Mouse (Mus musculus) midbrain, embryonic 14.5 days (tissue): ENCODE data around the gene Hmgcs2. TPM values are rescaled to one million over a fixed set of nuclear protein-coding genes. Genes with fewer than 3 reads are reported as not detected.

Experiments used
- ATAC-seq: fragments of 200-750 bp; cut with Nextera tagmentation; 2 replicates; pipeline ENCODE4 v1.8.0; 2017; ENCODE audit warnings: moderate number of reproducible peaks, moderate library complexity; ENCODE audit not compliant: low FRiP score, low TSS enrichment
- DNase-seq: peaks from one replicate; pipeline ENCODE4 v3.0.0-alpha.2; 2015
- H3K27ac ChIP-seq: fragments of 300-500 bp; sonication (generic); replicated peaks from 2 replicates; pipeline ENCODE4 v1.5.1; 2014; ENCODE audit warnings: mild to moderate bottlenecking, low read depth, low read length, moderate library complexity
- H3K27me3 ChIP-seq: fragments of 300-500 bp; sonication (generic); 2 replicates; pipeline ENCODE4 v1.6.1; 2014; ENCODE audit warnings: low read length, control low read depth, mixed read lengths; ENCODE audit not compliant: control insufficient read depth, insufficient read depth
- H3K36me3 ChIP-seq: fragments of 300-500 bp; sonication (generic); 2 replicates; pipeline ENCODE4 v1.6.1; 2014; ENCODE audit warnings: low read length, control low read depth; ENCODE audit not compliant: control insufficient read depth, insufficient read depth
- H3K4me1 ChIP-seq: fragments of 300-500 bp; sonication (generic); 2 replicates; pipeline ENCODE4 v1.6.1; 2014; ENCODE audit warnings: mild to moderate bottlenecking, antibody characterized with exemption, low read length, control low read depth; ENCODE audit not compliant: control insufficient read depth, insufficient read depth
- H3K4me2 ChIP-seq: fragments of 300-500 bp; sonication (generic); 2 replicates; pipeline ENCODE4 v1.6.1; 2014; ENCODE audit warnings: mild to moderate bottlenecking, low read length, moderate library complexity
- H3K4me3 ChIP-seq: fragments of 300-500 bp; sonication (generic); replicated peaks from 2 replicates; pipeline ENCODE4 v1.5.1; 2014; ENCODE audit warnings: low read depth, low read length
- H3K9ac ChIP-seq: fragments of 300-500 bp; sonication (generic); replicated peaks from 2 replicates; pipeline ENCODE4 v1.6.1; 2014; ENCODE audit warnings: mild to moderate bottlenecking, low read length, moderate library complexity
- H3K9me3 ChIP-seq: fragments of 300-500 bp; sonication (generic); 2 replicates; pipeline ENCODE4 v1.6.1; 2016; ENCODE audit warnings: low read length, control low read depth, mixed read lengths; ENCODE audit not compliant: control insufficient read depth
- WGBS: fragments of 180-500 bp; shearing (Covaris S2); extraction: QIAGEN DNeasy Blood & Tissue Kit; methylation state at CpG from one replicate; pipeline ENCODE4 v1.1.7; 2014; 5-methylcytosine and 5-hydroxymethylcytosine counted together
- polyA plus RNA-seq: library from polyadenylated mRNA; unstranded; fragments of >200 nt; fragmentation: Nextera tagmentation; extraction: Ambion mirVana; gene quantifications from 2 replicates; pipeline ENCODE4 v1.2.1, GENCODE M21; 2014

Gene Hmgcs2
- polyA plus RNA-seq, 1 experiment from 2014 or later = 16.2 TPM

GRCm38 (mm10) chr3:98261415-98261814 is 18.8 kb upstream of the Hmgcs2 start:
- ATAC-seq = no peak
- Histone ChIP-seq H3K4me2 (no peak overlapping the region), H3K36me3 (no peaks in the 10 kb centered on the region), H3K4me1 (no peaks in the 10 kb centered on the region), H3K27ac (no peak overlapping the region), H3K9ac (no peak overlapping the region), H3K27me3 (no peaks in the 10 kb centered on the region), H3K4me3 (no peak overlapping the region), H3K9me3 (no peaks in the 10 kb centered on the region)
- no peak for DNase-seq
- WGBS = 98% methylated on average over 4 of the region's 4 CpGs

- Histone ChIP-seq H3K27ac (no peak overlapping the region), H3K27me3 (no peaks in the 10 kb centered on the region), H3K4me1 (no peaks in the 10 kb centered on the region), H3K9me3 (no peaks in the 10 kb centered on the region), H3K36me3 (no peaks in the 10 kb centered on the region), H3K9ac (no peak overlapping the region), H3K4me3 (no peak overlapping the region), H3K4me2 (no peak overlapping the region)
- 100% methylated on average over 2 of the region's 2 CpGs for WGBS
- no peak for ATAC-seq
- DNase-seq = no peak
Observed at GRCm38 (mm10) chr3:98262133-98262532, 18.1 kb upstream of the Hmgcs2 start.

GRCm38 (mm10) chr3:98267249-98267651 is 13.0 kb upstream of the Hmgcs2 start:
- no peaks in the 10 kb centered on the region for H3K9me3 ChIP-seq
- no peaks in the 10 kb centered on the region for H3K36me3 ChIP-seq
- peak; percentile 38 for DNase-seq
- WGBS = 6% methylated on average over 6 of the region's 6 CpGs
- no peak overlapping the region; the same call in 1 of the 2 replicates for H3K9ac ChIP-seq
- ATAC-seq = no peak
- H3K27me3 ChIP-seq = no peaks in the 10 kb centered on the region
- no peak overlapping the region for H3K4me2 ChIP-seq
- H3K27ac ChIP-seq = peak overlapping the region; percentile 57
- H3K4me3 ChIP-seq = no peak overlapping the region
- 0 out of 2 replicates have a peak, but pooled peaks cover 3% of the 10 kb centered on the region for H3K4me1 ChIP-seq

GRCm38 (mm10) chr3:98273623-98274398 is 6.4 kb upstream of the Hmgcs2 start:
- Histone ChIP-seq H3K27me3 (no peaks in the 10 kb centered on the region), H3K27ac (no peak overlapping the region), H3K4me2 (no peak overlapping the region), H3K9ac (no peak overlapping the region), H3K4me3 (no peak overlapping the region), H3K4me1 (no peaks in the 10 kb centered on the region), H3K36me3 (no peaks in the 10 kb centered on the region), H3K9me3 (no peaks in the 10 kb centered on the region)
- peak; percentile 23 for DNase-seq
- WGBS = 56% methylated on average over 11 of the region's 11 CpGs
- no peak for ATAC-seq

GRCm38 (mm10) chr3:98279682-98280081 is 553 bp upstream of the Hmgcs2 start:
- ATAC-seq = no peak
- H3K36me3 ChIP-seq = no peaks in the 10 kb centered on the region
- H3K4me1 ChIP-seq = no peaks in the 10 kb centered on the region
- H3K4me2 ChIP-seq = no peak overlapping the region
- DNase-seq = no peak
- no peak overlapping the region for H3K9ac ChIP-seq
- no peaks in the 10 kb centered on the region for H3K9me3 ChIP-seq
- WGBS = 90% methylated on average over 4 of the region's 4 CpGs
- no peaks in the 10 kb centered on the region for H3K27me3 ChIP-seq
- no peak overlapping the region for H3K4me3 ChIP-seq
- H3K27ac ChIP-seq = no peak overlapping the region

- Histone ChIP-seq H3K27me3 (no peaks in the 10 kb centered on the region), H3K4me1 (no peaks in the 10 kb centered on the region), H3K4me2 (no peak overlapping the region), H3K36me3 (no peaks in the 10 kb centered on the region), H3K4me3 (no peak overlapping the region), H3K27ac (no peak overlapping the region), H3K9me3 (no peaks in the 10 kb centered on the region), H3K9ac (no peak overlapping the region)
- WGBS = 44% methylated on average over 12 of the region's 12 CpGs
- DNase-seq = peak; percentile 87
- peak; percentile 71; the same call in 1 of the 2 replicates for ATAC-seq
Observed at GRCm38 (mm10) chr3:98280933-98281678, 871 bp downstream of the Hmgcs2 start.

- no peaks in the 10 kb centered on the region for H3K36me3 ChIP-seq
- 95% methylated on average over 8 of the region's 8 CpGs for WGBS
- H3K4me3 ChIP-seq = no peak overlapping the region
- H3K9me3 ChIP-seq = no peaks in the 10 kb centered on the region
- H3K4me2 ChIP-seq = no peak overlapping the region
- H3K27ac ChIP-seq = no peak overlapping the region
- H3K9ac ChIP-seq = no peak overlapping the region
- no peaks in the 10 kb centered on the region for H3K4me1 ChIP-seq
- no peak for DNase-seq
- ATAC-seq = no peak
- no peaks in the 10 kb centered on the region for H3K27me3 ChIP-seq
Observed at GRCm38 (mm10) chr3:98282422-98282821, 2.2 kb downstream of the Hmgcs2 start.

- WGBS = 95% methylated on average over 5 of the region's 5 CpGs
- DNase-seq (no peak), ATAC-seq (no peak)
- Histone ChIP-seq H3K9me3 (no peaks in the 10 kb centered on the region), H3K4me3 (no peak overlapping the region), H3K4me1 (no peaks in the 10 kb centered on the region), H3K27me3 (no peaks in the 10 kb centered on the region), H3K4me2 (no peak overlapping the region), H3K9ac (no peak overlapping the region), H3K27ac (no peak overlapping the region), H3K36me3 (no peaks in the 10 kb centered on the region)
Observed at GRCm38 (mm10) chr3:98283205-98283604, 3.0 kb downstream of the Hmgcs2 start.
